Mouse (Mus musculus): ENCODE data around the gene P2rx7. TPM values are rescaled to one million over a fixed set of nuclear protein-coding genes. Genes with fewer than 3 reads are reported as not detected.

The P2rx7 gene
- polyA plus RNA-seq, 1 experiment from 2014 or later = 0.31 TPM

DNA sequence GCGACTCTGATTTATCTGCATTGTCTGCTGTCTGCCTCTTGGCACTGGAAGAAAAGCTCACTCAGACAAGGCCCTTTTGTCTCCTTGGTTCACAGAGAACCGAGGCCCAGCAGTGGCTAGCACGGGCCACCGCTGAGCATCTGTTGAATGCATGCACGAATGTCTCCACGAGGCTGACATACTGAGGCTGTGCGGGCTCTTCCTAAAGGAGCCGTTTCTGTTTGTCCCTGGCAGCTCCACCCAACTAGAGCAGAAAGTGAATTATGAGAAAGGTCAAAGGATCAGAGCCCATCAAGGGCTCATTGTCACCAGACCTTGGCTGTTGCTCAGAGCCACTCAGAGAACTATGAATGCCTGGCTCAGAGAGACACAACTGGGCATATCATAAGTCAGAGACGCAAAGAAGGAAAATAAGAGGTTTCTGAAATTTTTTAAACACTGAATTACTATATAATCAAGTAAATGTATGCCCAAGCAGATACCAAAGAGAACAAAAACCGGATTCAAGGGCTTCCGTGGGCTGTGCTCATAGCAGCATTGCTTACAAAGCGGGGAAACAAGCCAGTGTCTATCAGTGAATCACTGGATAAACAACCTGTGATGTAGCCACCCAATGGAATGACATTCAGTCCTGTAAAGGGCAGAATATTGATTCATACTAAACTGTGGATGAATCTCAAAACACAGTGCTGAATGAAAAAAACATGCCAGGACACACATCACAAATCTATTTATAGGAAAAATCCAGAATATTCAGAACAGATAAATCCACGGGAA lies 49.9 kb downstream of the P2rx7 start:
- no peaks in the 10 kb centered on the region for H3K27me3 ChIP-seq
- H3K9me3 ChIP-seq = no peaks in the 10 kb centered on the region
- H3K36me3 ChIP-seq = no peaks in the 10 kb centered on the region
- H3K9ac ChIP-seq (replicated peaks) = no peak overlapping the region
- H3K27ac ChIP-seq = no peak overlapping the region
- no peak for ATAC-seq (ENCODE audit: insufficient number of reproducible peaks, insufficient read depth, low FRiP score, low TSS enrichment, low read depth)
- H3K4me1 ChIP-seq (replicated peaks) = no peaks in the 10 kb centered on the region
- WGBS = 64% methylated on average over 13 of the region's 13 CpGs
- no peak overlapping the region for H3K4me2 ChIP-seq
- H3K4me3 ChIP-seq (replicated peaks) = no peak overlapping the region

DNA sequence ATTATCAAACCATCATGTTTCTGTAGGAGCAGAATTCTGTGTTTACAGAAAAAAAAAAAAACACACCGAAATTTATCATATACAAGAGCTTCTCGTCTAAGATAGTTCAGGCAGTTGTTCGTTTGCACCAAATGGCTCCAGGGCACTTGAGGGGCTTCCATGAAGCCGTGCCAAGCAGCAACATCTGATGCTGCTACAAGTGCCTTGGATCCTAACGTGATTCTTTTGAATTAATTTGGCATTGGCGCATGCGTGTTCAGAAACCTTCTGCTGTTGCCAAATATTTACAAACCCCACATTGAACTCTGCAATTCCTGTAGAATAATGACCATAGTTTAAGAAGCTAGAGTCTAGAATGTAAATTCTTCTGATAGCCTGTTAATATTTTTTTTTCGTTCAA lies 51.8 kb downstream of the P2rx7 start:
- Histone ChIP-seq H3K27me3 (no peaks in the 10 kb centered on the region), H3K27ac (no peak overlapping the region), H3K4me1 (replicated peaks) (no peaks in the 10 kb centered on the region), H3K4me2 (no peak overlapping the region), H3K36me3 (no peaks in the 10 kb centered on the region), H3K4me3 (replicated peaks) (no peak overlapping the region), H3K9me3 (no peaks in the 10 kb centered on the region), H3K9ac (replicated peaks) (no peak overlapping the region)
- 82% methylated on average over 8 of the region's 8 CpGs for WGBS
- no peak for ATAC-seq (ENCODE audit: insufficient number of reproducible peaks, insufficient read depth, low FRiP score, low TSS enrichment, low read depth)

DNA sequence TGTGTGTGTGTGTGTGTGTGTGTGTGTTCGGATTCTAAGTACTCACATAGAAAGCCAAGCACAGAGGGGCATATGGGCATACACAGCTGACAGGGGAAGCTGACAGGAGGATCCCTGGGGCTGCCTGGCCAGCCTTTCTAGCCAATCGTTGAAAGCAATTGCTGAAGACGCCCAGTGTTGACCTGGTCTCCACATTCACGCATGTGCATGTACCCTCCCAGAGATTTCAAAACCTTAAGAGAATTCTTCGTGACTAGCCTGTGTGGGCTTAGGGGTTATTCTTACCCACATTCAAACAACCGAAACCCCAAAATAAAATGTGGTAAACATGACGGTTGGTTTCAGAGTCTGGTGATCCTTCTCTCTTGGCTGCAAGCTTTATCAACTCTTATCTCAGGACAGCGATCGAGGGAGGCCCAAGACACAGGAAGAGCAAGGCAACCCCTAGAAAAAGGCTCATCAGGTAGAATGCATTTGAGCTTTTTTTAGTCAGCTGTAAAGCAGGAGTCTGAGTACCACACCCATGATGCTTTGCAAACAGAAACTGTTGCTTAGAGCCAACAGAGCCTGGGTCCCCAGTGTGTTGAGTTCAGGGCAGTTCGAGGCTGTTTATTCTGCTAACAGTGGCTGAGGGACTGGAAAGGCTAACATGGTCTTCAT lies 54.5 kb downstream of the P2rx7 start:
- WGBS = 89% methylated on average over 10 of the region's 10 CpGs
- H3K27me3 ChIP-seq = no peaks in the 10 kb centered on the region
- ATAC-seq (ENCODE audit: insufficient number of reproducible peaks, insufficient read depth, low FRiP score, low TSS enrichment, low read depth) = no peak

DNA sequence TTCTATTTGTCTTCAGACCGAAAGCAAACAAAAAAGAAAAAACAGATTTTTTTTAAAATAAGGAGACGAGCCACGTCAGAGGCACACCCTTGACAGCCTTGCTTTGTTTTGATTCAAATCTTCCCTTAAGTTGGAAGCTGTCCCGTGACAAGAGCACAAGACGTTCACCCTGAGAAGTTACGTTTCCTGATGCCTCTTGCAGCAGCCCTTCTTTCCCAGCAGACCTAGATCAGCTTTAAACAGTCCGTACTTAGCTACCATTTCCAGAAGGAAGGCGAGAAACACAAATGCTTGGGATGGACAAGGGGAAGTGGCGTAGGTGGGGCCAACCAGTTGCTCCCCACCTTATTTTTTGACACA lies 55.0 kb downstream of the P2rx7 start:
- Histone ChIP-seq H3K4me3 (replicated peaks) (no peak overlapping the region), H3K9me3 (no peaks in the 10 kb centered on the region), H3K36me3 (no peaks in the 10 kb centered on the region), H3K9ac (replicated peaks) (no peak overlapping the region), H3K4me2 (no peak overlapping the region), H3K4me1 (replicated peaks) (no peaks in the 10 kb centered on the region), H3K27ac (no peak overlapping the region), H3K27me3 (no peaks in the 10 kb centered on the region)
- 88% methylated on average over 9 of the region's 9 CpGs for WGBS
- ATAC-seq (ENCODE audit: insufficient number of reproducible peaks, insufficient read depth, low FRiP score, low TSS enrichment, low read depth) = no peak

More for the DNA sequence above, 54.5 kb downstream of the P2rx7 start:
- H3K27ac ChIP-seq = no peak overlapping the region
- no peaks in the 10 kb centered on the region for H3K4me1 ChIP-seq (replicated peaks)
- H3K36me3 ChIP-seq = no peaks in the 10 kb centered on the region
- H3K9me3 ChIP-seq = no peaks in the 10 kb centered on the region
- no peak overlapping the region for H3K4me3 ChIP-seq (replicated peaks)
- no peak overlapping the region for H3K9ac ChIP-seq (replicated peaks)
- no peak overlapping the region for H3K4me2 ChIP-seq

DNA sequence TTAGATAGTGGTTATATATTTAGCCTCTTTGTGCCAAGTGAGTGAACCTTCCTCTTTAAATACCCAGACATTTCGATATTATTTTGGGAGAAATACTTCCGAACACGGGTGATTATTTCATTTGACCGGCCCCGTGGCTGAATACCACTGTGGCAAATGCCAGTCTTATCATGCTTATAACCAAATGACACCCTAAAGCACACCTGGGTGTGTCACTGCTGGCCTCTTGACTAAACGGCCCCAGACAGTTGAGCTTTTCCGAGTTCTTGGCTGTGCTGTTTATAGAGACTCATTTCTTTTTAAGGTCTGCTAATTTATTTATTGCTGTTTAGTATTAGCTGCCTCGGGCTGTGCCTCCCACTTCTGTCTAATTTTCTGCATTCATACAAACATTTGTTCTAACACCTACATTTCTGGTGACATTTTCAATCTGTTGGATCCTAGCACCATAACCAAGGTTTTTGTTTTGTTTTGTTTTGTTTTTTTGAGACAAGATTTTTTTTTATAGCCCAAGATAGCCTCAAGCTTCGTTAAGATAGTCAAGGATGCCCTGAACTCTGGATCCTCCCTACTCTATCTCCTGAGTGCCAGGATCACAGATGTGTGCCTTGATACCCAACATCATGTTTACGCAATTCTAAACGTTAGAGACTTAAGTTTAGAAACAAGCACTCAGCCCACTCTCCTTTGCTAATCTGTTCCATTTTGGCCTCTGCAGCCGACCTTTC lies 56.6 kb downstream of the P2rx7 start:
- no peak overlapping the region for H3K27ac ChIP-seq
- H3K9me3 ChIP-seq = no peaks in the 10 kb centered on the region
- ATAC-seq (ENCODE audit: insufficient number of reproducible peaks, insufficient read depth, low FRiP score, low TSS enrichment, low read depth) = no peak
- no peaks in the 10 kb centered on the region for H3K4me1 ChIP-seq (replicated peaks)
- H3K27me3 ChIP-seq = no peaks in the 10 kb centered on the region
- no peak overlapping the region for H3K9ac ChIP-seq (replicated peaks)
- H3K4me2 ChIP-seq = no peak overlapping the region
- WGBS = 65% methylated on average over 12 of the region's 12 CpGs
- H3K4me3 ChIP-seq (replicated peaks) = no peak overlapping the region
- H3K36me3 ChIP-seq = no peaks in the 10 kb centered on the region

DNA sequence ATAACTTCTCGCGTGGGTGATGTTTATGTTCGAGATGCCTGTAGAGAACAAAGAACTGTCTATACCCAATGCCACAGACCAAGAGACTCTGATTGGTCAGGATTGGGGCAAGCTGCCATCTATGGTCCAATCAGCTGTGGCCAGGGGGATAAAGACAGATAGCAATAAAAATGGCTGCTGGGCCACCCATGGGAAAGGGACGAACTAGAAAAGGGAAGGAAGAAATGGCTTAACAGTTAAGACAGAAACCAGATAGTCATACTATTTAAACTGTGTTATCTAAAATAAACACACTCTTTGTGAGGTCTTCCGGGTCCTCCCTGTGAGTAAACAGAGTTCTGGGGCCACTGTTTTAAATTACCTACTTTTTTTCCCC lies 57.1 kb downstream of the P2rx7 start:
- H3K27ac ChIP-seq = no peak overlapping the region
- no peak overlapping the region for H3K4me2 ChIP-seq
- no peak overlapping the region for H3K9ac ChIP-seq (replicated peaks)
- H3K36me3 ChIP-seq = no peaks in the 10 kb centered on the region
- no peaks in the 10 kb centered on the region for H3K4me1 ChIP-seq (replicated peaks)
- no peak overlapping the region for H3K4me3 ChIP-seq (replicated peaks)
- 53% methylated on average over 5 of the region's 5 CpGs for WGBS
- H3K9me3 ChIP-seq = no peaks in the 10 kb centered on the region
- no peaks in the 10 kb centered on the region for H3K27me3 ChIP-seq
- ATAC-seq (ENCODE audit: insufficient number of reproducible peaks, insufficient read depth, low FRiP score, low TSS enrichment, low read depth) = no peak

DNA sequence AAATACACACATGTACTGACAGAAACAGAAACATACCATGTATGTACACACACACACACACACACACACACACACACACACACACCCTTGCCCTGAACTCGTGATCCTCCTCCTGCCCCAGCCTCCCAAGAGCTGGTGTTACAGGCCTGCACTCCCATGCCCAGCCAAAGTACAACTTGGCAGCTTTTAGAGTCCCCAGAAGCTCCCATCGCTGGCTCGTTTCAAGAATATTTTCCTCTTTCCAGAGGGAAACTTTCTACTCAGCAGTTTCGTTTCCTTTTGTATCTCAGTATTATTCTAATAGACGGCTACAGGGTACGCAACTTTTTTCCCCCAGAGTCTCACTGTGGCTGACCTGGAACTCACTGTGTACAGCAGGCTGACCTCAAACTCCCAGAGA lies 58.4 kb downstream of the P2rx7 start:
- no peak overlapping the region for H3K27ac ChIP-seq
- H3K9me3 ChIP-seq = no peaks in the 10 kb centered on the region
- peaks cover 5% of the 10 kb centered on the region for H3K4me1 ChIP-seq (replicated peaks)
- no peaks in the 10 kb centered on the region for H3K36me3 ChIP-seq
- no peak overlapping the region for H3K9ac ChIP-seq (replicated peaks)
- no peak overlapping the region for H3K4me3 ChIP-seq (replicated peaks)
- peaks cover 4% of the 10 kb centered on the region; the same call in 1 of the 2 replicates for H3K27me3 ChIP-seq
- 79% methylated on average over 6 of the region's 6 CpGs for WGBS
- no peak for ATAC-seq (ENCODE audit: insufficient number of reproducible peaks, insufficient read depth, low FRiP score, low TSS enrichment, low read depth)
- no peak overlapping the region for H3K4me2 ChIP-seq

DNA sequence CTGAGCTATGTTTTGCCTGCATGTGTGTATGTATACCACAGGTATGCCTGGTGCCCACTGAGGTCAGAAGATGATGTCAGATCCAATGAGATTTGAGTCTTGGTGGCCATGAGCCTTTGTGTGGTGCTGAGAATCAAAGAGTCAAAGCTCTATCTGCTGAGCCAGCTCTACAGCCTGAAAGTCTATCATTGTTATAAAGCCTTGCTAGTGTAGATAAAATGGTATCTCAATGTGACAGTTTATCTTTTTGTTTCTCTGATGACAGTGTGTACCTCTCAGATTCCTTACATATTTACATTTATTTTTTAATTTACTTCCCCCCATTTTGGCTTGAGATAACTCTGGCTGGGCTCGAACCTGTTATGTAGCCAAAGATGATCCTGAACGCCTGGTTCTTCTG lies 59.9 kb downstream of the P2rx7 start:
- no peak overlapping the region for H3K4me3 ChIP-seq (replicated peaks)
- peaks cover 5% of the 10 kb centered on the region for H3K4me1 ChIP-seq (replicated peaks)
- H3K9ac ChIP-seq (replicated peaks) = no peak overlapping the region
- H3K27ac ChIP-seq = no peak overlapping the region
- ATAC-seq (ENCODE audit: insufficient number of reproducible peaks, insufficient read depth, low FRiP score, low TSS enrichment, low read depth) = no peak
- peaks cover 4% of the 10 kb centered on the region; the same call in 1 of the 2 replicates for H3K27me3 ChIP-seq
- H3K9me3 ChIP-seq = no peaks in the 10 kb centered on the region
- no peak overlapping the region for H3K4me2 ChIP-seq
- H3K36me3 ChIP-seq = no peaks in the 10 kb centered on the region
- 80% methylated on average over 2 of the region's 2 CpGs for WGBS

DNA sequence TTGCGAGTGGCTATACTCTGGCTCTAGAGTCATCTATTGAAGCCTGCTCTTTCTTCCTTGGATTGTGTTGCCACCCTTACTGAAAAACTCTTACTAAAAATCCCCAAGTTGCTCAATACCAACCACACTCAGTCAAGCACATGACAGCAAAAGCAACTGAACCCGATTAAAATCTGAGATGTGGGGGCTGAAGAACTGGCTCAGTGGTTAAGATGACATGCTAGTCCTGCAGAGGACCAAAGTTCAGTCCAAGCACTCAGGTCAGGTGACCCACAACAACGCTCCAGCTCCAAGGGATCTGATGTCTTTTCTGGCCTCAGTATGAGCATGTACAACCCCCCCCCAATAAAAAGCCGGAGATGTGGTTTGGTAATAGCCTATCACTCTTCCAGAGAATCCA lies 60.9 kb downstream of the P2rx7 start:
- no peak overlapping the region for H3K9ac ChIP-seq (replicated peaks)
- WGBS = 88% methylated on average over 4 of the region's 4 CpGs
- peaks cover 4% of the 10 kb centered on the region; the same call in 1 of the 2 replicates for H3K27me3 ChIP-seq
- no peak overlapping the region for H3K4me3 ChIP-seq (replicated peaks)
- no peaks in the 10 kb centered on the region for H3K9me3 ChIP-seq
- H3K36me3 ChIP-seq = no peaks in the 10 kb centered on the region
- no peak overlapping the region for H3K4me2 ChIP-seq
- no peak overlapping the region for H3K27ac ChIP-seq
- ATAC-seq (ENCODE audit: insufficient number of reproducible peaks, insufficient read depth, low FRiP score, low TSS enrichment, low read depth) = no peak
- peaks cover 5% of the 10 kb centered on the region for H3K4me1 ChIP-seq (replicated peaks)

DNA sequence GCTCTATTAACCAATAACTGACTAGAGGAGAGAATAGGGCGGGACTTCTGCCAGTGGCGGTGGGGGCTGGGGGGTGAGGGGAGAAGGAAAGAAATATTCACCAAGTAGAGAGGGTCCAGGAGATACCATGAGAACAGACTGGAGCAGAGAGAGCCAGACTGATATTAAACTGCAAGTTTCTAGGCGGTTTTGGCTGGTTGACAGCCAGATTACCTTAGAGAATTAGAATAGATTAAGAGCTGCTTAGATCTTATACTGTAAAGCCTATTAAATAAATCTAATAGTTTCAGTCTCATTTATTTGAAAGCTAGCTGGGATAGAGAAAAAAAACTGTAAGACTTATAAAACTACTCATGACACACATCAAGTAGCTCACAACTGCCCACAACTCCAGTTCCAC lies 61.5 kb downstream of the P2rx7 start:
- Histone ChIP-seq H3K4me3 (replicated peaks) (no peak overlapping the region), H3K27me3 (peaks cover 4% of the 10 kb centered on the region; the same call in 1 of the 2 replicates), H3K4me1 (replicated peaks) (peaks cover 5% of the 10 kb centered on the region), H3K9ac (replicated peaks) (no peak overlapping the region), H3K4me2 (no peak overlapping the region), H3K9me3 (no peaks in the 10 kb centered on the region), H3K27ac (no peak overlapping the region), H3K36me3 (no peaks in the 10 kb centered on the region)
- no peak for ATAC-seq (ENCODE audit: insufficient number of reproducible peaks, insufficient read depth, low FRiP score, low TSS enrichment, low read depth)
- WGBS = 83% methylated on average over 3 of the region's 3 CpGs

DNA sequence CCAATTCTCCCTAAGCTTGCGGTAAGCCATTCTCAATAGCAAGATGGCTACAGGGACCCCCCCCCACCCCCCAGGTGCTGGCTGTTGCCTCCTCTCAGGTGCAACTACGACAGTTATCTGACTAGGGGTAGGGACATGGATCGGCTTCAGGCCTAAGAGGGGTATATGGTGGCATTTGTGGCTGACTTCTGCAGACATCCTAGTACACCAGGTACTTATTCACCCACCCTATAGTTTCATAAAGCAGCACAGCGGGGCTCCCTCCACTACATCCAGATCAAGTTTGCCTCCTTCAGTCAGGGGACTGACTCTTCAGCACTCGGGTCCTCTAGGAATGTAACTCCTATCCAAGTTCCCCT lies 63.2 kb downstream of the P2rx7 start:
- Histone ChIP-seq H3K36me3 (no peaks in the 10 kb centered on the region), H3K9me3 (no peaks in the 10 kb centered on the region), H3K27ac (no peak overlapping the region), H3K27me3 (peaks cover 4% of the 10 kb centered on the region; the same call in 1 of the 2 replicates), H3K4me2 (peak overlapping the region; percentile 88), H3K4me1 (replicated peaks) (peaks cover 5% of the 10 kb centered on the region), H3K4me3 (replicated peaks) (peak overlapping the region; percentile 68), H3K9ac (replicated peaks) (peak overlapping the region; percentile 68)
- peak; percentile 43; the same call in 1 of the 2 replicates for ATAC-seq (ENCODE audit: insufficient number of reproducible peaks, insufficient read depth, low FRiP score, low TSS enrichment, low read depth)
- 39% methylated on average over 5 of the region's 5 CpGs for WGBS
